Mouse (Mus musculus): ENCODE measurements around the gene Tprkb. TPM values are rescaled to one million over a fixed set of nuclear protein-coding genes. Genes with fewer than 3 reads are reported as not detected.
"Not testable (repeated sequence)": the region's sequence is repeated elsewhere in the genome, so short reads cannot be mapped to it uniquely, and the experiment has no call there.

The Tprkb gene
- polyA plus RNA-seq, 1 experiment from 2014 or later: 48.4 TPM

- H3K9ac ChIP-seq (ENCODE audit: low read depth, low read length); H3K27me3 ChIP-seq (replicated peaks; ENCODE audit: control insufficient read depth, insufficient read depth, low read length); H3K36me3 ChIP-seq (ENCODE audit: control insufficient read depth, insufficient read depth, low read length); H3K9me3 ChIP-seq (ENCODE audit: control insufficient read depth, low read length); H3K4me3 ChIP-seq (ENCODE audit: low read length); H3K27ac ChIP-seq (ENCODE audit: low read length); ATAC-seq; H3K4me1 ChIP-seq (ENCODE audit: control insufficient read depth, insufficient read depth, low read length); H3K4me2 ChIP-seq (ENCODE audit: low read depth, low read length): not testable (repeated sequence)
- 28% methylated on average over 4 of the region's 6 CpGs for WGBS
These were observed 54.4 kb downstream of the Tprkb start for GRCm38 (mm10) chr6:85966081-85966480.

GRCm38 (mm10) chr6:85966686-85967085 is 55.0 kb downstream of the Tprkb start:
- no peaks in the 10 kb centered on the region for H3K4me1 ChIP-seq (ENCODE audit: control insufficient read depth, insufficient read depth, low read length)
- no peak overlapping the region for H3K27ac ChIP-seq (ENCODE audit: low read length)
- no peaks in the 10 kb centered on the region for H3K36me3 ChIP-seq (ENCODE audit: control insufficient read depth, insufficient read depth, low read length)
- no peaks in the 10 kb centered on the region for H3K27me3 ChIP-seq (replicated peaks; ENCODE audit: control insufficient read depth, insufficient read depth, low read length)
- WGBS: 74% methylated on average over 4 of the region's 4 CpGs
- H3K9me3 ChIP-seq (ENCODE audit: control insufficient read depth, low read length): no peaks in the 10 kb centered on the region
- no peak overlapping the region for H3K4me3 ChIP-seq (ENCODE audit: low read length)
- no peak overlapping the region for H3K4me2 ChIP-seq (ENCODE audit: low read depth, low read length)
- H3K9ac ChIP-seq (ENCODE audit: low read depth, low read length): no peak overlapping the region
- no peak for ATAC-seq

GRCm38 (mm10) chr6:85969889-85970288 is 58.2 kb downstream of the Tprkb start:
- H3K27me3 ChIP-seq (replicated peaks; ENCODE audit: control insufficient read depth, insufficient read depth, low read length): no peaks in the 10 kb centered on the region
- no peaks in the 10 kb centered on the region for H3K9me3 ChIP-seq (ENCODE audit: control insufficient read depth, low read length)
- 61% methylated on average over 2 of the region's 2 CpGs for WGBS
- H3K9ac ChIP-seq (ENCODE audit: low read depth, low read length): no peak overlapping the region
- H3K4me3 ChIP-seq (ENCODE audit: low read length): no peak overlapping the region
- no peak overlapping the region for H3K4me2 ChIP-seq (ENCODE audit: low read depth, low read length)
- H3K27ac ChIP-seq (ENCODE audit: low read length): no peak overlapping the region
- no peaks in the 10 kb centered on the region for H3K36me3 ChIP-seq (ENCODE audit: control insufficient read depth, insufficient read depth, low read length)
- H3K4me1 ChIP-seq (ENCODE audit: control insufficient read depth, insufficient read depth, low read length): peaks cover 3% of the 10 kb centered on the region; the same call in 1 of the 2 replicates
- ATAC-seq: no peak

DNA sequence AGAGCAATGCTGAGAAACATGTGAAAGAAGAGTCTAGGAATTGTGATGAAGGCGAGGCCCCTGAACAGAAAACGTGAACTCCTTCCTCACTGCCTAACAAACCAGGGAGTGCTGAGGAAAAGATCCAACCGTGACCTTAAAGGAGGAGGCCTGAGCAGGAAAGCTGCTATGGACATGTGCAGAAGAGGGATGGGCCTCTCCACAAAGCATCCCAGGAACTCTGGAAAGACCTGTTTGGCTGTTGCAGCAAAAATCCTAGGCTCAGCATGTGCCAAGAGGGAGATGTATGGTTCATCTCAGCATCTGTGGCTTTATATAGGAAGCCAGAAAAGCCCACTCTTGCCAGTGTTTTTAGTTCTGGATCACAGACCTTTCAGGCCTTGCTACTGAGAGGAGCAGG is 61.0 kb downstream of the Tprkb start:
- Histone ChIP-seq H3K36me3 (ENCODE audit: control insufficient read depth, insufficient read depth, low read length) (no peaks in the 10 kb centered on the region), H3K27ac (ENCODE audit: low read length) (0 out of 2 replicates have a peak overlapping the region, but pooled peaks have one; percentile 34), H3K4me2 (ENCODE audit: low read depth, low read length) (no peak overlapping the region), H3K9me3 (ENCODE audit: control insufficient read depth, low read length) (no peaks in the 10 kb centered on the region), H3K9ac (ENCODE audit: low read depth, low read length) (no peak overlapping the region; the same call in 1 of the 2 replicates), H3K27me3 (replicated peaks; ENCODE audit: control insufficient read depth, insufficient read depth, low read length) (no peaks in the 10 kb centered on the region), H3K4me3 (ENCODE audit: low read length) (no peak overlapping the region), H3K4me1 (ENCODE audit: control insufficient read depth, insufficient read depth, low read length) (peaks cover 3% of the 10 kb centered on the region; the same call in 1 of the 2 replicates)
- 54% methylated on average over 3 of the region's 3 CpGs for WGBS
- ATAC-seq: no peak

GRCm38 (mm10) chr6:85973336-85973735 is 61.7 kb downstream of the Tprkb start:
- 65% methylated on average over 3 of the region's 3 CpGs for WGBS
- ATAC-seq: no peak
- H3K4me3 ChIP-seq (ENCODE audit: low read length): no peak overlapping the region
- H3K27ac ChIP-seq (ENCODE audit: low read length): 0 out of 2 replicates have a peak overlapping the region, but pooled peaks have one; percentile 27
- no peak overlapping the region for H3K4me2 ChIP-seq (ENCODE audit: low read depth, low read length)
- no peak overlapping the region for H3K9ac ChIP-seq (ENCODE audit: low read depth, low read length)
- H3K27me3 ChIP-seq (replicated peaks; ENCODE audit: control insufficient read depth, insufficient read depth, low read length): no peaks in the 10 kb centered on the region
- H3K9me3 ChIP-seq (ENCODE audit: control insufficient read depth, low read length): no peaks in the 10 kb centered on the region
- H3K36me3 ChIP-seq (ENCODE audit: control insufficient read depth, insufficient read depth, low read length): no peaks in the 10 kb centered on the region
- H3K4me1 ChIP-seq (ENCODE audit: control insufficient read depth, insufficient read depth, low read length): peaks cover 3% of the 10 kb centered on the region; the same call in 1 of the 2 replicates

GRCm38 (mm10) chr6:85974941-85975617 is 63.4 kb downstream of the Tprkb start:
- no peaks in the 10 kb centered on the region for H3K36me3 ChIP-seq (ENCODE audit: control insufficient read depth, insufficient read depth, low read length)
- H3K27ac ChIP-seq (ENCODE audit: low read length): no peak overlapping the region
- H3K4me2 ChIP-seq (ENCODE audit: low read depth, low read length): no peak overlapping the region
- no peaks in the 10 kb centered on the region for H3K27me3 ChIP-seq (replicated peaks; ENCODE audit: control insufficient read depth, insufficient read depth, low read length)
- H3K9me3 ChIP-seq (ENCODE audit: control insufficient read depth, low read length): no peaks in the 10 kb centered on the region
- WGBS: 53% methylated on average over 10 of the region's 10 CpGs
- H3K9ac ChIP-seq (ENCODE audit: low read depth, low read length): no peak overlapping the region
- ATAC-seq: no peak
- H3K4me1 ChIP-seq (ENCODE audit: control insufficient read depth, insufficient read depth, low read length): peaks cover 3% of the 10 kb centered on the region; the same call in 1 of the 2 replicates
- H3K4me3 ChIP-seq (ENCODE audit: low read length): no peak overlapping the region

DNA sequence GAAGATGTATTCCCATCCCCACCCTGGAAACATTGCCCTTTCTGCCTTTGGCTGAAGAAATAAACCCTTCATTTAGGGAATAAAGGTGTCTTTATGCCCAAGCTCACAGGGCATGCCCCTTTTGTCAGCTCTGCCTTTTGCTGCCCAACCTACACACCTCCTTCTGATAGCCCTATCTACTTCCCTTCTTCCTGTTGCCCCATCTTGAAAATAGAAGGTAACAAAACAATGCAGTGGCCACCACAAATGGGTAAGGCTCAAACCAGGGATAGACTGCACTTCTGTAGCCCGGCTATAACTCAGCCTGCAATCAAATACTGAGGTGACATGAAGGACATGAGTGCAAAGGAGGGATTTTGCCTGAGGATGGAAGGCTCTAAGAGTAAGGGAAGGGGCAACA is 64.1 kb downstream of the Tprkb start:
- no peak overlapping the region for H3K4me2 ChIP-seq (ENCODE audit: low read depth, low read length)
- no peak for ATAC-seq
- H3K27ac ChIP-seq (ENCODE audit: low read length): no peak overlapping the region
- H3K36me3 ChIP-seq (ENCODE audit: control insufficient read depth, insufficient read depth, low read length): no peaks in the 10 kb centered on the region
- H3K27me3 ChIP-seq (replicated peaks; ENCODE audit: control insufficient read depth, insufficient read depth, low read length): no peaks in the 10 kb centered on the region
- H3K4me1 ChIP-seq (ENCODE audit: control insufficient read depth, insufficient read depth, low read length): peaks cover 3% of the 10 kb centered on the region; the same call in 1 of the 2 replicates
- no peak overlapping the region for H3K4me3 ChIP-seq (ENCODE audit: low read length)
- H3K9ac ChIP-seq (ENCODE audit: low read depth, low read length): no peak overlapping the region
- 88% methylated on average over 1 of the region's 1 CpGs for WGBS
- no peaks in the 10 kb centered on the region for H3K9me3 ChIP-seq (ENCODE audit: control insufficient read depth, low read length)

GRCm38 (mm10) chr6:85976242-85976641 is 64.6 kb downstream of the Tprkb start:
- H3K27ac ChIP-seq (ENCODE audit: low read length): no peak overlapping the region
- H3K4me2 ChIP-seq (ENCODE audit: low read depth, low read length): no peak overlapping the region
- H3K4me1 ChIP-seq (ENCODE audit: control insufficient read depth, insufficient read depth, low read length): peaks cover 3% of the 10 kb centered on the region; the same call in 1 of the 2 replicates
- WGBS: 80% methylated on average over 5 of the region's 5 CpGs
- no peak overlapping the region for H3K9ac ChIP-seq (ENCODE audit: low read depth, low read length)
- H3K4me3 ChIP-seq (ENCODE audit: low read length): no peak overlapping the region
- H3K27me3 ChIP-seq (replicated peaks; ENCODE audit: control insufficient read depth, insufficient read depth, low read length): no peaks in the 10 kb centered on the region
- H3K9me3 ChIP-seq (ENCODE audit: control insufficient read depth, low read length): no peaks in the 10 kb centered on the region
- ATAC-seq: no peak
- no peaks in the 10 kb centered on the region for H3K36me3 ChIP-seq (ENCODE audit: control insufficient read depth, insufficient read depth, low read length)

DNA sequence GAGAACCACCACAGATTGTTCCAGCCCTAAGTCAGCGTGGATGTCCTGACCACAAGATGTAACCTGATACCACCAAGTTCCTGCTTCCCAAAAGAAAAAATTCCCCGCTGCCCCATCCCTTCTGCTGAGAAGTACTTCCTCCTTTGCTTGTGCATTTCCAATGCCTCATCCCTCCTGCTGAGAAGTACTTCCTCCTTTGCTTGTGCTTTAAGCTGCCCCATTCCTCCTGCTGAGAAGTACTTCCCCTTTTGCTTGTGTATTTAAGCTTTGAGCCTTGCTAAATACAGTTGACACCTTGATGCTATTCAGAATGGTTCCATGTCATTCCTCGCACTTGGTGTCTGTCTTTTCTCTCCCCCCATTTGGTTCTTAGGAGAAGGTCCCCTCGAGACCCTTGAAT is 67.1 kb downstream of the Tprkb start:
- not testable (repeated sequence) for H3K36me3 ChIP-seq (ENCODE audit: control insufficient read depth, insufficient read depth, low read length); H3K27ac ChIP-seq (ENCODE audit: low read length); H3K4me3 ChIP-seq (ENCODE audit: low read length); H3K9me3 ChIP-seq (ENCODE audit: control insufficient read depth, low read length); H3K27me3 ChIP-seq (replicated peaks; ENCODE audit: control insufficient read depth, insufficient read depth, low read length); H3K4me1 ChIP-seq (ENCODE audit: control insufficient read depth, insufficient read depth, low read length); ATAC-seq; H3K9ac ChIP-seq (ENCODE audit: low read depth, low read length); H3K4me2 ChIP-seq (ENCODE audit: low read depth, low read length)
- WGBS: 85% methylated on average over 4 of the region's 4 CpGs

All from intestine, embryonic 16.5 days (tissue).